ENCODE assay signal across 18 mouse cellular contexts in genomic region chr14:116538216-116538615, GRCm38 (mm10).
"Had no signal": no experiment of that assay in that cellular context is flagged by ENCODE, and none has a peak within 500 bp of the region (broad histone marks: within the 10 kb centered on the region; RNA-seq: fewer than 3 reads in every experiment).

No protein-coding gene starts in this region.

- H3K36me3 ChIP-seq: midbrain, embryonic 10.5 days; midbrain, embryonic 12.5 days; neural tube, embryonic 13.5 days; neural tube, embryonic 15.5 days had no signal

- H3K4me2 ChIP-seq: midbrain, embryonic 12.5 days; neural tube, embryonic 13.5 days; neural tube, embryonic 15.5 days had no signal

- H3K4me3 ChIP-seq: midbrain, embryonic 10.5 days; midbrain, embryonic 12.5 days; myocyte; neural tube, embryonic 13.5 days; neural tube, embryonic 15.5 days had no signal

- H3K9ac ChIP-seq: midbrain, embryonic 12.5 days; neural tube, embryonic 13.5 days; neural tube, embryonic 15.5 days had no signal

- ATAC-seq: midbrain, embryonic 16.5 days had no signal

- H3K9me3 ChIP-seq: midbrain, embryonic 10.5 days; midbrain, embryonic 12.5 days; neural tube, embryonic 13.5 days; neural tube, embryonic 15.5 days had no signal

- H3K4me1 ChIP-seq: midbrain, embryonic 10.5 days; midbrain, embryonic 12.5 days; neural tube, embryonic 13.5 days; neural tube, embryonic 15.5 days had no signal

- DNase-seq: lung, adult 18-20 months; lung, postnatal 10 days; lung, postnatal 4 days; midbrain, embryonic 14.5 days; retina, postnatal 1 day; right cerebral cortex, adult 18-20 months; right cerebral cortex, postnatal 25 days; right cerebral cortex, postnatal 4 days; spleen, adult 18-20 months; thymus, adult 18-20 months; thymus, postnatal 14 days; thymus, postnatal 36 days had no signal

- H3K27me3 ChIP-seq: midbrain, embryonic 12.5 days; neural tube, embryonic 13.5 days; neural tube, embryonic 15.5 days had no signal

- H3K27ac ChIP-seq: midbrain, embryonic 10.5 days; midbrain, embryonic 12.5 days; neural tube, embryonic 13.5 days; neural tube, embryonic 15.5 days had no signal
